Mouse (Mus musculus) layer of hippocampus, adult 8-10 months (tissue): ENCODE data around the gene Secisbp2l. TPM values are rescaled to one million over a fixed set of nuclear protein-coding genes. Genes with fewer than 3 reads are reported as not detected.

Experiments used
- DNase-seq, 2 experiments: peaks; one replicate each; pipeline ENCODE4 v3.0.0; 2022; ENCODE audit warnings: low spot score in 2 of 2
- total RNA-seq, 4 experiments: library from RNA; stranded (reverse); gene quantifications; 2 replicates each; pipeline ENCODE4 v1.2.4; 2022

The Secisbp2l gene
- total RNA-seq, 4 experiments from 2014 or later: 91.9 to 95.3 (median 94.9) TPM

DNA sequence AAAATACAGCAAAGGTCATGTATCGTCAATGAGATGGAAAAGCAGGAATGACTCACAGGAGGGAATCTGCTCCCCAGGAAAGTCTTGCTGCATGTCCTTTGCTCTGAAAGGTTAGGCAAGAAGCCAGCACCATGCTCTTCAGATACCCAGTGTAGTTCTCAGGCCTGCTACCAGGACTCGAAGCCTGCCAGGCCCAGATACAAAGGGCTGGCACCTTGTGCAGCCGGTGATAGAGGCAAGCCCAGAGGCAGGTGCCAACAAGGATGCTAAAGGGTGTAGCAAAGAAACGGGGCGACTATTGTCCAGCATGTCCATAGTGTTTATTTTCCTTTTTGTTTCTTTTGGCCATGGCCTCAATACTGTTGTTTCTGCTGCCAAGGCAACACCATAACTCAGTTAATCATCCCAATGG, 76.2 kb downstream of the Secisbp2l start:
- no peak for DNase-seq

DNA sequence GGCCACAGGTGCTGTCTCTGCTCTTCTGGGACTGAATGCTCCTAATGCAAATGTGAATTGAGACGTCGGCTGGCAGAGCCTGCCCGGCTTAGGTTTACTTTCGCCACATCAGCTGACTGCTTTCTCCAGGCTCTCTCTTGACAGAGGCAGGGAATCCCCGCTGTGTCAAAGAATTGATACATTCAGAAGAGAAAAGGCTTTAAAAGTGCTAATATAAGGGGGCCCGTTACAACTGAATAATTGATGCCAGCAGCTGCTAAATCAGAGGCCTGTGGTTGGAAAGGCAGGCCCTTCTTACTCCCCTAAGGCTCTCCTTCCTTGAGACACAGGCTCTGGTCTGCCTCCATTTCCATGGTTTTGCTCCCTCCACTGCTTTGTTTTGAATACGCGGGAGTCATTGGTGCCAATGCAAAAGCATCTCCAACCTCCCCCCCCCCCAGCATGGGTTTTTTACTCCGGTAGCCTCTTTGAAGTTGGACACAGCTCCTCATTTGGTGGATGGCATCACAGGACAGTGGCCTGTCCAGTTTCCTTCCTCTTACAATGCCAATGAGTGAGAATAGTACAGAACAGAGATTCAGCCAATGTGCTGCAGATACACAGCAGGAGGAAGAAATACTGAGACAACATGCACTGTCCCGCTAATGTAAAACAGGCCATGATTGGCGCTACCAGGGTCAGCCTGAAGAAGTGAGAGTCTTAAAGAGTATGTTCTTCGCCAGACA, 77.6 kb downstream of the Secisbp2l start:
- DNase-seq: no peak

DNA sequence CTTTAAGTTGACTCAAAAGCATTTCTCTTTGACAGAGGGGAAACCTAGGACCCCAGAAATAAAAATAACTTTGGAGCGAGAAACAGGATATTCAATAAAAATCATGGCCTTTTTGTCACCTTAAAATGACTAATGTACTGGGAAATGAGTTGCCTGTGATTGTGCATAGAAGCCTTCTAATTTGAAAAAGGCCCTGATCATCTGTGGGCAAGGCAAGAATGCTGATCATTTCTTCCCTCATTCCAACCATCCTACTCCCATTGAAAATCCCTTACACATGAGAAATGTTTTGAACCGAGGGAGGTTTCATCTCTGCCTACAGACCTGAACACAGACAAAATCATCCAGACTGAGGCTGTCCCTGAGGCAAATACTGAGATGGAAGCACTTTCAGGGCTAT, 79.8 kb downstream of the Secisbp2l start:
- DNase-seq: no peak

DNA sequence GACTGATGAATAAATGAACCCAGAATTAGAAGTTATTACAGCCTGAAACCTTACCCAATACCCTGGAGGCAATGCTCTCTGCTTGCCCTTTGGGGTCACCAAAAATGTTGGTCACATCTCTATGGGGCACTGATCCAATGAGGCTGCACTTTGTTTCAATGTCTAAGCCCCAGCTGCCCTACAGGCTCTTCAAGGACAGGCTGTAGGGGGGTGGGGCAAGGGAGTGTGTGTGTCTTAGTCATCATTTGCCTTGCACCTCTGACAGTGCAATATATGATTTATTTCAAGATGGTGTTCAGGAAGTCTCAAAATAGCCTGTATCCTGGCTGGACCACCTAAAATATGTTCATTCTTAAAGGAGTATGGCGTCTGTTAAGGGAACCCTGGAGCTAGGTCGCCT, 81.1 kb downstream of the Secisbp2l start:
- DNase-seq: no peak

DNA sequence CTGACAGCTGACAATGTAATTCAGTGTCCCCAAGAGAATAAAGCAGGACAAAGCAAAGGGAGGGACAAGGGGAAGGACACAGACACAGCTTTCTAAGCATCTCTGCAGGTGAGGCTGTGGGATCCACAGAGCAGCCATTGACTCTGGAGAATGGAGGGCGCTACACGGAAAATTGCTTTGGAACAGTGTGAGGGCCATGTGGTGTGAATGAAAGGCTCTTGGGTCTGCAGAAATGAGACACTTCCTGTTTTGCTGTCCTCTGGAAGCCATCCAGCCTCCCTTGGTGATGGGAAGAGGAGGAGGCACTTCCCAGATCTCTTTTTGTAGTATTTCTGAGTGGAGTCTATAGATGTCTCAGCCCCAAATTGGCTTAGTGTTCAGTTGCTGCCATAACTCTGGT, 86.5 kb downstream of the Secisbp2l start:
- no peak for DNase-seq

DNA sequence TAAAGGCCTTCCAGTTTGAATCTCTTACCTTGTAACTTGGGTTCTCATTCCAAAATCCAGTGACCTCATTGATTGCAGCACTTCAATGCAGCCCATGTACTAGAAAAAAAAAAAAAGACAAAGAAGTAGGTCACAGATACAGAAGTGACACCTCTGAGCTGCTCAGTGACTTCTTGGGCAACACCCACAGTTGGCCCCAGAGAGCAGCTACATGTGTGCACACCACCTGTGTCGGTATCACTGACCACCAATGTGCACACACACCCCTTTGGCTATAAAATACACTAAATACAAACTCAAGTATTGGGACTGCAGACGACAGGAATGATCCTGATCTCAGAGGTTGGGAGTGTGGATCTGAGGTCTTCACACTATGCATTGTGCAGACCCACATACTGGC, 87.9 kb downstream of the Secisbp2l start:
- no peak for DNase-seq

DNA sequence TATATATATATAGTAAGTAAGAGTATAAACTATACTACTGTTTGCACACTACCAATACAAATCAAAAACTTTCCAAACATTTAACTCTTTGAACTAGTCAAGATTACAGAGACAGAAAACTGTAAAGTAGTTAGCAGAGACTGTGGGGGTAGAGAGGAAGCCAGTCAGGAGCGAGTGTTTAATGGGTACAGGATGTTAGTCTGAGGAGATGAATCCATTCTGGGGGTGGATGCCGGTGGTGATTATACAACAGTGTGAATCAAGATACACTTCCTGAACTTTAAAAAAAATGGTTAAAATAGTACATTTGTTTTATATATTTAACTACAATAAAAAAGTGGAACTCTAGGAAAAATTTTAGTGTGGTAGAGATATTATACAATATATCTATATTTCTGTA, 90.7 kb downstream of the Secisbp2l start:
- no peak for DNase-seq

Other genes with a start within 250 kb of the Secisbp2l start
- 1 to 10 TPM; 3.4 to 4.2 (median 3.9) TPM for gene Cep152, start 157.8 kb downstream of the Secisbp2l start, total RNA-seq
- gene Eid1, start 109.8 kb downstream of the Secisbp2l start, total RNA-seq: 100 to 1,000 TPM; 230 to 253 (median 230) TPM
- gene Shc4, start 58.7 kb downstream of the Secisbp2l start, total RNA-seq: 1 to 10 TPM; 4.9 to 6.3 (median 5.3) TPM
- 10 to 100 TPM; 30.9 to 36.3 (median 32.6) TPM for gene Galk2, start 76.2 kb upstream of the Secisbp2l start, total RNA-seq
- gene Cops2, start 76.3 kb upstream of the Secisbp2l start, total RNA-seq: 100 to 1,000 TPM in 3 of 4 experiments, 10 to 100 TPM in 1; 95.0 to 114 (median 109) TPM